Mouse (Mus musculus): ENCODE data around the gene Scn4b.

Scn4b gene

DNA sequence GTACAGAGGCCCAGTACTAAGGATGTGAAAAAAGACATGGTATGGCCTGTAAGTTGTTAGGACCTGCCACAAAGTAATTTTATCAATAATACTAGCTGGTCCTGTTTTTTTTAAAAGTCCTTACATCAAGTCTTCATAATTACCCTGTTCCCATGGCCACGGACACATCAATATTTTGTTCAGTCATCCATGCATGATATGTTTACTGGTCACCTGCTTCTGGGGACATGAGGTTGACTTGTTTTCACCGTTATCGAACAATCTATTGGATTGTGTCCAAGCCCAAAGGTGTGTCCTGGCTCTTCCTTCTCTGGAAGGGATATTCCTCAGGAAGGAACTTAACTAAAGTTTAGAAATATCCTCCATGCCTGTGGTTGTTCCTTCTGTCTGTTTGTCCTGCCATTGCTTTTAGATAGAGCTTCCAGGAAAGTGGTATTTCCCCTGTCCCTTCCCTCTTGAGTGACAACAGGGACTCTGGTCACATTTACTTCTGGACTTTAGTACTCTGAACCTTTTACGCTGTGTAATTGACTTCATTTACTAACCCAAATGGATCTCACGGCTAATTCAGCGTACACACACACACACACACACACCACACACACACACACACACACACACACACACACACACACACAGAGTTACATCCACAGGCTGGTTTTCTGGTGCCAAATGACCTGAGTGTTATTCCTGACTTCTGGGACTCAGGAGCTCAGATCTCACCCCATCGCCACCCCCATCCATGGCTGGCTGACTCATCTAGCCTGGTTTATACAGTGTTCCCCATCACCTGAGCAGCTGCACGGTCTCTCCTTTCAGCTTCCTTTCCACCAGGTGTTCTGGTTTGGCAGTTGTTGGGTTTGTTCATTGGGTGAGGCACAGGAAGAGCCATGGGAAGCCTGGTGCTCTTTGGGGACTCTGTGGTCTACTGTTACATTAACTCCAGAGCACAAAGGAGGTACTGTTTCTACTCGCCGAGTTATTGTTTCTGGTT, 50.7 kb downstream of the Scn4b start:
- no peak for DNase-seq (ENCODE audit: low spot score in 2 of 2)

DNA sequence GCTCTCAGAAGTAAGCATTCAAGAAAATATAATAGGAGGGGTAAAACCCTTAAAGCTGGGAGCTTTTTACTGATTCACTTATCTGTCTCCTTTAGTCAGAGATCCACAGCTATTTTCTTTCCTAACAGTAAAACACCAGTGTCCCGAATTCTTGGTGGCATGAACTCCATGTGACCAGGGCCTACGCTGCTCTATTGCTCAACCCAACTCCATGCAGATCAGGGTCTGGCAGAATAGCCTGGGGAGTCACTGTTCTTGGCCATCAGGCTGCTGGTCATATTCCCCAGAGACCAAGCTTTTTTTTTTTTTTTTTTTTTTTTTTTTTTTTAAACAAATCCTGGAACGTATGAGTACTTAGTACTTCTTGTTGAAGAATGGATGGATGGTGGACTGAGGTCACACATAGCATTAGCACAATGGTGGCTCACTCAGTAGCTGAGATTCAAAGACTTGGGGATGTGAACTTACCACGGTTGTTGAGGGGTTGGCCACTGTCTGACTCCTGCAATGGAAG, 51.5 kb downstream of the Scn4b start:
- DNase-seq (ENCODE audit: low spot score in 2 of 2), result no peak

DNA sequence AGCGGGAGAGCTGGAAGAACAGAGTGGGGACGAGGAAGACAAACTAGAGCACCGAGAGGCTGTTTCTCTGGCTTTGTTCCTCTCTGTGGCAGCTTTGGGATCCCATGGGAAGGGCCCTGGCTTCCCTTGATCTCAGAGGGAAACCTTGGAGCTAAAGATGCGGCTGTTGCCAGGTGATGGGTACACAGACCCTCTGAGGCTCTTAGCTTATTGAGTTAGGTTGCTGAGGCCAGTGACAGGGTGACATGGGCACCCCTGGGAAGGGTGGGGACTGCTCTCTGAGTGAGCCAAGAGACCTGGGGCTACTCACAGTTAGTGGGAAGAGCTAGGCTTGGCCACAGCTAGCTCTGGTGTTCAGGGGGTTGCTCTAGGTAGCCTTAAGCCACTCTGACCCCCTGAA, 57.3 kb downstream of the Scn4b start:
- no peak for DNase-seq (ENCODE audit: low spot score in 2 of 2)

DNA sequence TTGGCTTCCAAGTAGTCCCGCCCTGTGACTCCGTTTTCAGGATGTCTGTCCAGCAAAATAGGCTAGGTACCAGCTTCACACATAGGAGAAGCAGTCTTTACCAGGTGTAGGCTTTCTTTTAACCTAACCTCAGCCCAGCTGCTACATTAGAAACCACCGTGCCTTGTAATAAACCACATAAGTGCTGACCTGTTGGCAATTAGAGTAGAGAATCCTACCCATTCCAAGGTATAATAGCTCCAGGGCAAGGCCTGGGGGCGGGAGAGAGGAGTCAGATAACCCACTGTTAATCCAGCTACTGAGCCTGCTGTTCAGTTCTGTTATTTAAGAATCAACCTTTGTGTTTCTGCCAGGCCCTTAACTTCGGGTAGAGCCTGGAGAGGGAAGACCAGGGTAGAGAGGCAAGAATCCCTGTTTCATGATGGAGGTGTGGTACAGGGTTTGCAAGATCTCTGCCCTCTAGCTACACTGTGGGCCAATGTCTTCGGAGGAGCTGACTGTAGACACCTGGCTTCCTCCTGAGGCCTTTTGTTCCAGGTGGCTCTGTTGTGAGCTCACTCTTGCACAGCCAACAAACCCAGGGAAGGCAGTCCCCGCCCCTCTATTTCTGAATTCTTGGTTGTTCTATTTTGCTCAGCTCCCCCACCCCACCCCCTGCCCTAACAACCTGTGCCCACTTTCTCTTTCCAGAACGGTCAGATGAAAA, 58.1 kb downstream of the Scn4b start:
- no peak for DNase-seq (ENCODE audit: low spot score in 2 of 2)

DNA sequence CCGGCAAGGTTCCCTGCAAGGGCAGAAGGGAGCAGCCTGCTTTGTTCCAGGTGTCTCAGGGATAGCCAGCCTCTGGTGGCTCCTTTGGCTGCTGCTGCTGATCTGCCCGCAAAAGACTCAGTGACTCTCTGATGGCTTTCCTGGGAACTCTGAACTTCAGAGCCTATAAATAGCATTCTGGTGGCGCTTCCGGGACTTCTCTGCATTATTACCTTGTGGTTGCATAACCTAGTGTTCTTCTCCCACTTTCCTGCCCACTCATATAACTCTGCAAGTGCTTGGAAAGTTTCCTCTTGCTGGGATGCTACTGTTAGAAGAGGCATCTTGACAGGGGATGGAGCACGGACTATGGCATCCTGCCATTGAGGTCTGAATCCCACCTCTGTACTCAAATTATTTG, 59.4 kb downstream of the Scn4b start:
- DNase-seq (ENCODE audit: low spot score in 2 of 2), result no peak

DNA sequence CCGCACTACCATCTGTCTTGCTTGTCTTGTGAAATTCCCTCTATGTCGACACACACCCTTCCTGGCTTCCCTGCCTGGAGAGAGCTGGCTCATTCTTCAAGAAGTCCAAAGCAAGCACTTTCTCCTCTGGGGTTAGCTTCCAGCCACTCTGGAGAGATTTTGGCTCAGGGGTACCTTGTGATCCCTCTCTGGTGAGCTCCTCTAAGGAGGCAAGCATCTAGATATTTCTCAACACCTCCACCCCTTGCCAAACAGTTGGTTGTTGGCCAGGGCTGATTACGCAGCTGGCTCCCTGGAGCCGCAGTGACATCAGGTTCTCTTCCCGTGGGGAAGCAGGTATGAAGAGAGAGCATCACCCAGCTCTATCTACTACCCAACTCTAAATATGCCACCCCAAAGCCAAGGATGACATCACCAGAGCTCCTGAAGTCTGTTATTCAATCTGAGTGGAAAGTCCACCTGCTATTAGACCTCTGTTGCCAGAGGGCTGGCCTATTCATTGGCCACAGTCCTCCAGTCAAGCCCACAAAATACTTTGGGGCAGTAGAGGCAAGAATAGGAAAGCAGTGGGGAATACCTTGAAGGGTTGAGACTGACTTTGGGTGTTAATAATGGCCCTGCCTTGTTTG, 63.2 kb downstream of the Scn4b start:
- DNase-seq (ENCODE audit: low spot score in 2 of 2), result no peak

DNA sequence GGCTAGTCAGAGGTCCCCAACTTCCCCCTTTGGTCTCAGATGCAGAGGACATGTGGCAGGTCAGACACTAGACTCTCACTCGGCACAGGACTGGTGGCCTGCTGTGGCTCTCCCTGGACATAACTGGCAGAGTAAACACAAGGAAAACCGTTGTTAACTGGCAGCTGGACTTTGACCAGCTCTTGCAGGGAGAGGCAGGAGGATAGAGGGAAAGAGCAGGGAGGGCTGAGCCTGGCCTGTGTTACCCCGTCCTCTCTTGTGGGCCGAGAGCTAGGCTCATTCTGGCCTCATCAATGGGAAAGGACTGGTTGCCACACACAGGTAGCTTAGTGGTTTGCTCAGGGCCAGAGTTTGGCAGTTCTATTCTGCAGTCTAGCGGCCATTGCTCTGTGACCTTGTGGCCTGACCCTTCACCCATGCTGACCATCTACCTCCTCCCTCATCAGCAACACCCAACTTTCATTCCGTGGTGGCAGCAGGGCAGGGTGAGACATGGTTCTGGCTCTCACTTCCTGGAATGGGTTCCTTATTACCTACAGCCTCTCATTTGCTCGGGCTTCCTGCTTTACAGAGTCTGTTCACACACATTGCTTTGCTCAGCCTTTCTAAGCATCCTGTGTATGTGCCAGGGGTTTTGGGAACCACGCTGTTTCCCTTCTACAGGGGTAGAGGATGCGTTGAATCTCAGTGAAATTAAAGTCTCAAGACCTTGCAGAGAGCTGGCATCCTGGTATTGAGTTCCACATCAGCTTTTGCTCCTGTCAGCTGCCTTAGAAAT, 64.0 kb downstream of the Scn4b start:
- no peak for DNase-seq (ENCODE audit: low spot score in 2 of 2)
